ENCODE assay signal across 8 mouse cellular contexts in genomic region chr6:88589517-88589916, GRCm38 (mm10). TPM values are rescaled to one million over a fixed set of nuclear protein-coding genes. Genes with fewer than 3 reads are reported as not detected.
DNase-seq lines count a peak whose midpoint lies in the region; ATAC-seq and TF ChIP-seq lines count a peak whose summit lies in the region.

No protein-coding gene starts in this region.

- DNase-seq in layer of hippocampus, adult 11-12 months (ENCODE audit: low spot score) = peak; percentile 36
- DNase-seq in layer of hippocampus, adult 9-10 months (ENCODE audit: low spot score) = no peak
- DNase-seq in ZHBTc4 (ENCODE audit: low read depth, low spot score) = peak; percentile 31
- peak; percentile 44 for DNase-seq in embryonic facial prominence, embryonic 10.5 days (ENCODE audit: low spot score)
- DNase-seq in kidney, adult 18-20 months = peak; percentile 45
- peak; percentile 80 for DNase-seq in lung, postnatal 0 days (ENCODE audit: low spot score)
- peak; percentile 40 for DNase-seq in splenic B cell, adult 2 months (ENCODE audit: low read depth, low spot score)
- DNase-seq in B cell, adult 2 months = no peak

- H3K9ac ChIP-seq in lung, postnatal 0 days (replicated peaks; ENCODE audit: low read depth) = no peak overlapping the region

- no peak overlapping the region for H3K27ac ChIP-seq in embryonic facial prominence, embryonic 10.5 days (replicated peaks)
- H3K27ac ChIP-seq in lung, postnatal 0 days (ENCODE audit: low read length) = no peak overlapping the region

- 33% methylated on average over 5 of the region's 5 CpGs for WGBS in embryonic facial prominence, embryonic 10.5 days
- WGBS in lung, postnatal 0 days = 5% methylated on average over 5 of the region's 5 CpGs

- H3K4me2 ChIP-seq in lung, postnatal 0 days (replicated peaks; ENCODE audit: low read depth, low read length) = no peak overlapping the region

- peak; percentile 74 for TF ChIP-seq CTCF in lung, postnatal 0 days (IDR thresholded peaks at IDR 0.05)

- peak; percentile 38; the same call in 1 of the 2 replicates for ATAC-seq in lung, postnatal 0 days

- no peaks in the 10 kb centered on the region for H3K9me3 ChIP-seq in embryonic facial prominence, embryonic 10.5 days
- H3K9me3 ChIP-seq in lung, postnatal 0 days (ENCODE audit: low read length) = no peaks in the 10 kb centered on the region

- H3K27me3 ChIP-seq in embryonic facial prominence, embryonic 10.5 days (replicated peaks; ENCODE audit: low read depth, poor library complexity, severe bottlenecking) = no peaks in the 10 kb centered on the region; the same call in 1 of the 2 replicates
- no peaks in the 10 kb centered on the region for H3K27me3 ChIP-seq in lung, postnatal 0 days (replicated peaks; ENCODE audit: insufficient read depth, low read length)
- H3K27me3 ChIP-seq in splenic B cell, adult 2 months (ENCODE audit: control insufficient read depth, insufficient read depth, low read length, poor library complexity, severe bottlenecking) = no peaks in the 10 kb centered on the region

- TF ChIP-seq EP300 in lung, postnatal 0 days (IDR thresholded peaks at IDR 0.05) = no peak

- H3K4me1 ChIP-seq in embryonic facial prominence, embryonic 10.5 days = peaks cover 10% of the 10 kb centered on the region; the same call in 1 of the 2 replicates
- H3K4me1 ChIP-seq in lung, postnatal 0 days (ENCODE audit: insufficient read depth, low read depth, low read length) = no peaks in the 10 kb centered on the region

- H3K4me3 ChIP-seq in embryonic facial prominence, embryonic 10.5 days = no peak overlapping the region
- H3K4me3 ChIP-seq in lung, postnatal 0 days (ENCODE audit: low read depth, low read length) = no peak overlapping the region

- H3K36me3 ChIP-seq in embryonic facial prominence, embryonic 10.5 days (replicated peaks) = no peaks in the 10 kb centered on the region
- no peaks in the 10 kb centered on the region for H3K36me3 ChIP-seq in lung, postnatal 0 days (ENCODE audit: insufficient read depth, low read length)
- no peaks in the 10 kb centered on the region for H3K36me3 ChIP-seq in splenic B cell, adult 2 months (ENCODE audit: control insufficient read depth, insufficient read depth, low read length, poor library complexity, severe bottlenecking)

RNA-seq across cellular contexts. Expression of gene Kbtbd12, which starts 48.2 kb away (rescaled TPM):
- polyA plus RNA-seq in embryonic facial prominence, embryonic 10.5 days (2016; fragmentation: Nextera tagmentation; extraction: Ambion mirVana) = 0.24 TPM in 1 of 2 replicates, not detected in the other
- polyA plus RNA-seq in lung, postnatal 0 days (2015; fragmentation: Nextera tagmentation; extraction: Ambion mirVana) = 0.42 and 0.97 TPM in 2 replicates

Comparison
In these comparisons a context has a peak if more than half of its experiments do, and no peak if none do; other contexts are left out.
1. DNase-seq: peak in layer of hippocampus, adult 11-12 months (single experiment), ZHBTc4 (single experiment), embryonic facial prominence, embryonic 10.5 days (single experiment), kidney, adult 18-20 months (single experiment), lung, postnatal 0 days (single experiment) and splenic B cell, adult 2 months (single experiment); none in layer of hippocampus, adult 9-10 months (single experiment) and B cell, adult 2 months (0 of 2).